Mouse (Mus musculus) thymus, adult 2 months (tissue): Measurements from ENCODE around the gene Oprd1.

Experiments
- CTCF ChIP-seq: fragments of 200-500 bp; IDR thresholded peaks from 2 replicates; pipeline ENCODE4 v1.5.1; 2012; ENCODE audit warnings: mild to moderate bottlenecking, control low read depth, low read length, moderate library complexity, borderline replicate concordance; ENCODE audit not compliant: control insufficient read depth, poor library complexity, insufficient read depth; ENCODE audit errors: extremely low read depth
- POLR2A ChIP-seq: fragments of 200-500 bp; IDR thresholded peaks from 2 replicates; pipeline ENCODE4 v1.6.1; 2012; ENCODE audit warnings: mild to moderate bottlenecking, low read length, control low read depth, moderate library complexity; ENCODE audit not compliant: control insufficient read depth, poor library complexity, insufficient read depth; ENCODE audit errors: extremely low read depth

DNA sequence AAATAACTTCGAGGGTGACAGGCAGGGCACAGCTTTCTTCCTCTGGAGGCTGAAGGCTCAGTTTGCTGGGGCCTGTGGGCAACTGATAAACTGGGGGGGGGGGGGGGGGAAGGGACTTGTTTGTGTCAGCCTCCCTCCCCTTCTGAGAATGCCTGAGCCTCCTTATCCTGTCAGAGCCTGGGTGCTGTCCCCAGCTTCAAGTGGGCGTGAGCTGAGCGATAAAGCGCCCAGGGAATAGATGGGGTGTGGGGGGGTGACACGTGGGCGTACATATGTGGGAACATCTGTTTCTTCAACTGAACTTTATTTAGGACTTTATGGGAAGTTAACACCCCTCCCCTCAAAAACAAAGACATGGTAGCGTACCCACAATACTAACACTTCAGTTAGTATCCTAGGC is 66.8 kb downstream of the Oprd1 start:
- TF ChIP-seq CTCF, result no peak
- TF ChIP-seq POLR2A, result no peak
